Mouse (Mus musculus) intestine, embryonic 15.5 days (tissue): ENCODE data around the gene Cyct. TPM values are rescaled to one million over a fixed set of nuclear protein-coding genes. Genes with fewer than 3 reads are reported as not detected.

Experiments
- ATAC-seq: fragments of 200-750 bp; cut with Nextera tagmentation; 2 replicates; pipeline ENCODE4 v1.8.0; 2017; ENCODE audit warnings: moderate TSS enrichment, moderate library complexity
- H3K27ac ChIP-seq: fragments of 300-500 bp; sonication (generic); 2 replicates; pipeline ENCODE4 v1.5.1; 2015; ENCODE audit warnings: mild to moderate bottlenecking, inconsistent platforms
- H3K27me3 ChIP-seq: fragments of 300-500 bp; sonication (generic); replicated peaks from 2 replicates; pipeline ENCODE4 v1.6.1; 2015; ENCODE audit warnings: inconsistent platforms
- H3K36me3 ChIP-seq: fragments of 300-500 bp; sonication (generic); 2 replicates; pipeline ENCODE4 v1.6.1; 2015; ENCODE audit warnings: inconsistent platforms
- H3K4me1 ChIP-seq: fragments of 300-500 bp; sonication (generic); replicated peaks from 2 replicates; pipeline ENCODE4 v1.6.1; 2015; ENCODE audit warnings: inconsistent platforms
- H3K4me2 ChIP-seq: fragments of 300-500 bp; sonication (generic); replicated peaks from 2 replicates; pipeline ENCODE4 v1.6.1; 2015; ENCODE audit warnings: mild to moderate bottlenecking, inconsistent platforms
- H3K4me3 ChIP-seq: fragments of 300-500 bp; sonication (generic); replicated peaks from 2 replicates; pipeline ENCODE4 v1.5.1; 2015; ENCODE audit warnings: inconsistent platforms
- H3K9ac ChIP-seq: fragments of 300-500 bp; sonication (generic); 2 replicates; pipeline ENCODE4 v1.6.1; 2015; ENCODE audit warnings: inconsistent platforms
- H3K9me3 ChIP-seq: fragments of 300-500 bp; sonication (generic); 2 replicates; pipeline ENCODE4 v1.6.1; 2016; ENCODE audit warnings: inconsistent platforms
- WGBS: fragments of 180-500 bp; shearing (Covaris S2); methylation state at CpG from one replicate; pipeline ENCODE4 v1.1.7; 2015; 5-methylcytosine and 5-hydroxymethylcytosine counted together
- polyA plus RNA-seq: library from polyadenylated mRNA; unstranded; fragments of >200 nt; fragmentation: Nextera tagmentation; extraction: Ambion mirVana; gene quantifications from 2 replicates; pipeline ENCODE4 v1.2.1, GENCODE M21; 2015

Gene Cyct
- polyA plus RNA-seq, 1 experiment from 2014 or later = not detected

GRCm38 (mm10) chr2:76326161-76326560, 34.1 kb downstream of the Cyct start:
- ATAC-seq = no peak

GRCm38 (mm10) chr2:76324463-76324862, 35.8 kb downstream of the Cyct start:
- Histone ChIP-seq H3K27ac (no peak overlapping the region), H3K9ac (no peak overlapping the region), H3K4me1 (no peaks in the 10 kb centered on the region), H3K36me3 (no peaks in the 10 kb centered on the region), H3K4me2 (no peak overlapping the region), H3K4me3 (no peak overlapping the region), H3K27me3 (no peaks in the 10 kb centered on the region), H3K9me3 (no peaks in the 10 kb centered on the region)
- WGBS = 86% methylated on average over 5 of the region's 5 CpGs
- no peak for ATAC-seq

More at GRCm38 (mm10) chr2:76326161-76326560, 34.1 kb downstream of the Cyct start:
- Histone ChIP-seq H3K27ac (no peak overlapping the region), H3K4me2 (no peak overlapping the region), H3K4me1 (no peaks in the 10 kb centered on the region), H3K27me3 (no peaks in the 10 kb centered on the region), H3K4me3 (no peak overlapping the region), H3K9me3 (no peaks in the 10 kb centered on the region), H3K9ac (no peak overlapping the region), H3K36me3 (no peaks in the 10 kb centered on the region)
- 85% methylated on average over 3 of the region's 3 CpGs for WGBS

DNA sequence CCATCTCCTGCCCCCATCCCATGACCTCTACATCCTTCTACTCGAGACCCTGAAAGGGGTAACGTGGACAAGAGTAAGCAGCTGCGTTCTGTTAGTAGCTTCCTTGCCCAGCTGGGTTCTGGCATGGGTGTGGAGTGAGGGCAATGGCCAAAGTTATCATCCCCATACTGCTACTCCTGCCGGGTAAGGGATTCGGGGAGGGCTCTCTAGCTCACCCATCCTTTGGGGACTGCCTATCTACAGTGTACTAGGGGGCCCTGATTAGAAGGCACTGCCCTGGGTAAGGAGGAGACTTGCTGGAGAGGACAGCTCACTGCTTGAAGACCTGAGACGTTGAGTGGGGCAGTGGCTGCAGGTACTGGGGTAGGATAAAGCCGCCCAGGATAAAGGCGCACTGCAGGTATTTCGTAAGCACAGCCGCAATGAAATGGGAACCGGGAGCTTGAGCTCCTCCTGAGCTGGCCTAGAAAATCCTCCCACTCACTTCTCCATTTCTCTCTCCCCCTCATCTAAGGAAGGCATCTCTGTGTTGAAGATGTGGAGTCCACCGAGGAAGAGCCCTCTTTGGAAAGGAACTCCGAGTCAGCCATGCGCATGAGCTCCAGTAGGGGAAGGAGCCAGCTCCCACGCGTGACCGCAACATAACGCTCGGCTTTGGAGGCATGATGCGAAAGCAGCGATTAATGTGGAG, 36.9 kb downstream of the Cyct start:
- no peak for ATAC-seq
- no peaks in the 10 kb centered on the region for H3K9me3 ChIP-seq
- no peaks in the 10 kb centered on the region for H3K4me1 ChIP-seq
- no peaks in the 10 kb centered on the region for H3K27me3 ChIP-seq
- no peak overlapping the region for H3K4me3 ChIP-seq
- no peak overlapping the region for H3K27ac ChIP-seq
- no peaks in the 10 kb centered on the region for H3K36me3 ChIP-seq
- H3K4me2 ChIP-seq = no peak overlapping the region
- H3K9ac ChIP-seq = no peak overlapping the region
- WGBS = 86% methylated on average over 21 of the region's 21 CpGs

GRCm38 (mm10) chr2:76320336-76320735, 39.9 kb downstream of the Cyct start:
- no peak overlapping the region for H3K4me3 ChIP-seq
- WGBS = 88% methylated on average over 6 of the region's 6 CpGs
- no peak overlapping the region for H3K9ac ChIP-seq
- H3K9me3 ChIP-seq = no peaks in the 10 kb centered on the region
- H3K27me3 ChIP-seq = no peaks in the 10 kb centered on the region
- no peaks in the 10 kb centered on the region for H3K4me1 ChIP-seq
- no peak overlapping the region for H3K27ac ChIP-seq
- no peaks in the 10 kb centered on the region for H3K36me3 ChIP-seq
- ATAC-seq = no peak
- no peak overlapping the region for H3K4me2 ChIP-seq

GRCm38 (mm10) chr2:76319231-76319630, 41.0 kb downstream of the Cyct start:
- H3K27ac ChIP-seq = no peak overlapping the region
- 89% methylated on average over 6 of the region's 6 CpGs for WGBS
- no peaks in the 10 kb centered on the region for H3K27me3 ChIP-seq
- no peak for ATAC-seq
- H3K4me2 ChIP-seq = no peak overlapping the region
- H3K4me1 ChIP-seq = no peaks in the 10 kb centered on the region
- no peak overlapping the region for H3K4me3 ChIP-seq
- no peaks in the 10 kb centered on the region for H3K36me3 ChIP-seq
- no peak overlapping the region for H3K9ac ChIP-seq
- no peaks in the 10 kb centered on the region for H3K9me3 ChIP-seq

Other genes with a start within 250 kb of the Cyct start
- 0.39 and 0.57 TPM in 2 replicates for gene Pde11a, start 21.7 kb downstream of the Cyct start, polyA plus RNA-seq
- 15.3 and 18.8 TPM in 2 replicates for gene Rbm45, start 9.5 kb upstream of the Cyct start, polyA plus RNA-seq
- 8.3 and 11.2 TPM in 2 replicates for gene Osbpl6, start 46.1 kb upstream of the Cyct start, polyA plus RNA-seq